Mouse (Mus musculus): Measurements from ENCODE around the gene Shf.

DNA sequence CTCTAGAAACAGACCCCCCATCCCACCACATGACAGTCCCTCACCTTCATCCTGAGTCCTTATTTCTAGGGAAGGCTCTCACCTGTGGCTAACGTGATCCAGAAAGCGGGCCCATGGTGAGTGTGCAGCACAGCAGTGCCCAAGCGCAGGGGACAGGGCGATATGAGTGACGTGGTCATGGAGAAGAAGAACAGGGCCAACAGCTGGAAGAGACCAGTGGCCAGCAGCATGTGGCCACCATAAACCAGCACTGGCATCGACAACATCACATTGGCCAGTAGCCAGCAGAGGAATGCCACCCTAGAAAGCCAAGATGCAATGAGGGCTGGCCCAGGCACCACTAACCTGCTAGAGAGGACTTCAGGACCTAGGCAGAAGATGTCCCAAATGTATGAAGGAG is 64.4 kb downstream of the Shf start:
- no peak for TF ChIP-seq EP300 (optimal IDR thresholded peaks at IDR 0.05)
- TF ChIP-seq CTCF (IDR thresholded peaks at IDR 0.05; ENCODE audit: low read depth) = no peak

Data from stomach, postnatal 0 days (tissue).